Mouse (Mus musculus) spleen, adult 2 months (tissue): ENCODE measurements around the gene Ces1d.
"Not testable (repeated sequence)": the region's sequence is repeated elsewhere in the genome, so short reads cannot be mapped to it uniquely, and the experiment has no call there.

Source experiments
- CTCF ChIP-seq: fragments of 200-500 bp; IDR thresholded peaks from 2 replicates; pipeline ENCODE4 v1.5.1; 2011; ENCODE audit warnings: mild to moderate bottlenecking, inconsistent platforms; ENCODE audit not compliant: insufficient read depth, insufficient read length, insufficient replicate concordance; ENCODE audit errors: extremely low read depth
- POLR2A ChIP-seq: fragments of 200-500 bp; IDR thresholded peaks from 2 replicates; pipeline ENCODE4 v1.6.1; 2011; ENCODE audit warnings: low read depth, low read length, inconsistent platforms

- not testable (repeated sequence) for TF ChIP-seq CTCF, POLR2A
Measured at GRCm38 (mm10) chr8:93226471-93226870, 28.8 kb upstream of the Ces1d start.
